Mouse (Mus musculus) heart, embryonic 15.5 days (tissue): ENCODE measurements around the gene Slc6a9. TPM values are rescaled to one million over a fixed set of nuclear protein-coding genes. Genes with fewer than 3 reads are reported as not detected.

Source experiments
- ATAC-seq: fragments of 200-750 bp; cut with Nextera tagmentation; replicated peaks from 2 replicates; pipeline ENCODE4 v1.8.0; 2017; ENCODE audit warnings: low read depth, moderate TSS enrichment; ENCODE audit not compliant: insufficient number of reproducible peaks, insufficient read depth, low FRiP score
- H3K27ac ChIP-seq: fragments of 300-500 bp; sonication (generic); 2 replicates; pipeline ENCODE4 v1.5.1; 2015; ENCODE audit warnings: mild to moderate bottlenecking, inconsistent platforms
- H3K27me3 ChIP-seq: fragments of 300-500 bp; sonication (generic); 2 replicates; pipeline ENCODE4 v1.6.1; 2015; ENCODE audit warnings: inconsistent platforms
- H3K36me3 ChIP-seq: fragments of 300-500 bp; sonication (generic); 2 replicates; pipeline ENCODE4 v1.6.1; 2015; ENCODE audit warnings: mild to moderate bottlenecking, inconsistent platforms
- H3K4me1 ChIP-seq: fragments of 300-500 bp; sonication (generic); replicated peaks from 2 replicates; pipeline ENCODE4 v1.6.1; 2015; ENCODE audit warnings: inconsistent platforms
- H3K4me2 ChIP-seq: fragments of 300-500 bp; sonication (generic); 2 replicates; pipeline ENCODE4 v1.6.1; 2015; ENCODE audit warnings: inconsistent platforms, mild to moderate bottlenecking, moderate library complexity
- H3K4me3 ChIP-seq: fragments of 300-500 bp; sonication (generic); 2 replicates; pipeline ENCODE4 v1.5.1; 2015; ENCODE audit warnings: mild to moderate bottlenecking, inconsistent platforms
- H3K9ac ChIP-seq: fragments of 300-500 bp; sonication (generic); 2 replicates; pipeline ENCODE4 v1.6.1; 2015; ENCODE audit warnings: mild to moderate bottlenecking, inconsistent platforms
- H3K9me3 ChIP-seq: fragments of 300-500 bp; sonication (generic); replicated peaks from 2 replicates; pipeline ENCODE4 v1.6.1; 2016; ENCODE audit warnings: inconsistent platforms
- WGBS: fragments of 180-500 bp; shearing (Covaris S2); methylation state at CpG from one replicate; pipeline ENCODE4 v1.1.7; 2015; ENCODE audit warnings: mixed read lengths; 5-methylcytosine and 5-hydroxymethylcytosine counted together
- polyA plus RNA-seq: library from polyadenylated mRNA; unstranded; fragments of >200 nt; fragmentation: Nextera tagmentation; extraction: Ambion mirVana; gene quantifications from 2 replicates; pipeline ENCODE4 v1.2.1, GENCODE M21; 2015

Gene Slc6a9
- polyA plus RNA-seq, 1 experiment from 2014 or later, result 5.4 TPM

GRCm38 (mm10) chr4:117890750-117891149 lies 56.4 kb downstream of the Slc6a9 start:
- Histone ChIP-seq H3K4me1 (peaks cover 26% of the 10 kb centered on the region), H3K4me3 (peak overlapping the region; percentile 87), H3K27ac (no peak overlapping the region), H3K4me2 (peak overlapping the region; percentile 88), H3K27me3 (no peaks in the 10 kb centered on the region), H3K9me3 (no peaks in the 10 kb centered on the region), H3K9ac (no peak overlapping the region), H3K36me3 (peaks cover 9% of the 10 kb centered on the region)
- no peak for ATAC-seq
- 86% methylated on average over 8 of the region's 8 CpGs for WGBS

GRCm38 (mm10) chr4:117891738-117892161 lies 57.4 kb downstream of the Slc6a9 start, which contains the start of gene Dph2:
Gene Dph2, minus strand, starts transcription at chr4:117892032.
- Histone ChIP-seq H3K9me3 (no peaks in the 10 kb centered on the region), H3K9ac (peak within 1 kb of the TSS; percentile 54), H3K27me3 (no peaks in the 10 kb centered on the region), H3K4me3 (peak within 1 kb of the TSS; percentile 87), H3K36me3 (peaks cover 14% of the 10 kb centered on the region), H3K4me2 (peak within 1 kb of the TSS; percentile 88), H3K27ac (no peak within 1 kb of the TSS), H3K4me1 (peaks cover 16% of the 10 kb centered on the region)
- WGBS, result under 1% methylated on average over 21 of the region's 21 CpGs
- peak; percentile 72 for ATAC-seq

DNA sequence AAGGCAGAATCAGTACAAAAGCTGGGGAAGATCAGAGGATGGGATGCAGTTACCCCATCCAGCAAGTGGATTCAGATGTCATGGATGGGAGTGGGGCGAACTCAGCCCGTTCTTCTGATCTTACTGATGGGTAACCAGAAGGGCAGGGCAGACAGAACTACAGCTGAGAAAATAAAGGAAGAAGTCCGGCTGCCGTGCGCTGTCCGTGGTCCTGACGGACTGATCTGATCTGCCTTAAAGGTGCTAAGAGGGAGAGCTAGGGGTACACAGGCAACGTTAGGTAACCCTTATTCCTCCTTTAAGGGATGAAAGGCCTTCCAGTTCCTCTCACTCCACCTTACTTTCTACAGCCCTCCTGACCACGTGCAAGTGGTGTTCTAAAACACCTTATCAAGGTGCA lies 59.1 kb downstream of the Slc6a9 start:
- H3K36me3 ChIP-seq, result peaks cover 29% of the 10 kb centered on the region
- no peak overlapping the region for H3K4me3 ChIP-seq
- H3K9me3 ChIP-seq, result no peaks in the 10 kb centered on the region
- H3K4me1 ChIP-seq, result peaks cover 12% of the 10 kb centered on the region
- no peaks in the 10 kb centered on the region for H3K27me3 ChIP-seq
- H3K4me2 ChIP-seq, result no peak overlapping the region
- no peak overlapping the region for H3K9ac ChIP-seq
- no peak overlapping the region for H3K27ac ChIP-seq
- no peak for ATAC-seq
- 17% methylated on average over 9 of the region's 9 CpGs for WGBS

GRCm38 (mm10) chr4:117894601-117895000 lies 60.3 kb downstream of the Slc6a9 start:
- no peak for ATAC-seq
- Histone ChIP-seq H3K4me1 (peaks cover 12% of the 10 kb centered on the region), H3K4me3 (no peak overlapping the region), H3K4me2 (no peak overlapping the region), H3K9ac (no peak overlapping the region), H3K36me3 (peaks cover 41% of the 10 kb centered on the region), H3K27me3 (no peaks in the 10 kb centered on the region), H3K9me3 (no peaks in the 10 kb centered on the region), H3K27ac (no peak overlapping the region)
- WGBS, result 85% methylated on average over 8 of the region's 8 CpGs

GRCm38 (mm10) chr4:117895339-117895738 lies 61.0 kb downstream of the Slc6a9 start:
- Histone ChIP-seq H3K27ac (no peak overlapping the region), H3K9me3 (no peaks in the 10 kb centered on the region), H3K4me3 (no peak overlapping the region), H3K36me3 (peaks cover 43% of the 10 kb centered on the region), H3K4me2 (no peak overlapping the region), H3K27me3 (no peaks in the 10 kb centered on the region), H3K9ac (no peak overlapping the region), H3K4me1 (peaks cover 12% of the 10 kb centered on the region)
- WGBS, result 80% methylated on average over 7 of the region's 7 CpGs
- no peak for ATAC-seq

GRCm38 (mm10) chr4:117896031-117896430 lies 61.7 kb downstream of the Slc6a9 start:
- Histone ChIP-seq H3K9me3 (no peaks in the 10 kb centered on the region), H3K36me3 (peaks cover 50% of the 10 kb centered on the region), H3K27me3 (no peaks in the 10 kb centered on the region), H3K4me2 (no peak overlapping the region), H3K4me1 (peaks cover 8% of the 10 kb centered on the region), H3K9ac (no peak overlapping the region), H3K4me3 (no peak overlapping the region), H3K27ac (no peak overlapping the region)
- WGBS, result 96% methylated on average over 6 of the region's 6 CpGs
- no peak for ATAC-seq

GRCm38 (mm10) chr4:117898111-117898510 lies 63.8 kb downstream of the Slc6a9 start:
- no peaks in the 10 kb centered on the region for H3K27me3 ChIP-seq
- no peak overlapping the region for H3K27ac ChIP-seq
- 70% methylated on average over 3 of the region's 3 CpGs for WGBS
- H3K36me3 ChIP-seq, result peaks cover 71% of the 10 kb centered on the region
- no peak overlapping the region for H3K4me3 ChIP-seq
- H3K9me3 ChIP-seq, result no peaks in the 10 kb centered on the region
- no peak for ATAC-seq
- H3K4me2 ChIP-seq, result no peak overlapping the region
- no peak overlapping the region for H3K9ac ChIP-seq
- H3K4me1 ChIP-seq, result no peaks in the 10 kb centered on the region

- H3K27me3 ChIP-seq, result no peaks in the 10 kb centered on the region
- H3K4me2 ChIP-seq, result no peak overlapping the region
- no peaks in the 10 kb centered on the region for H3K9me3 ChIP-seq
- H3K4me3 ChIP-seq, result no peak overlapping the region
- peaks cover 56% of the 10 kb centered on the region for H3K36me3 ChIP-seq
- H3K9ac ChIP-seq, result no peak overlapping the region
- H3K27ac ChIP-seq, result no peak overlapping the region
- WGBS, result 87% methylated on average over 10 of the region's 10 CpGs
- ATAC-seq, result no peak
- peaks cover 13% of the 10 kb centered on the region for H3K4me1 ChIP-seq
Measured at GRCm38 (mm10) chr4:117904094-117904493, 69.8 kb downstream of the Slc6a9 start.

DNA sequence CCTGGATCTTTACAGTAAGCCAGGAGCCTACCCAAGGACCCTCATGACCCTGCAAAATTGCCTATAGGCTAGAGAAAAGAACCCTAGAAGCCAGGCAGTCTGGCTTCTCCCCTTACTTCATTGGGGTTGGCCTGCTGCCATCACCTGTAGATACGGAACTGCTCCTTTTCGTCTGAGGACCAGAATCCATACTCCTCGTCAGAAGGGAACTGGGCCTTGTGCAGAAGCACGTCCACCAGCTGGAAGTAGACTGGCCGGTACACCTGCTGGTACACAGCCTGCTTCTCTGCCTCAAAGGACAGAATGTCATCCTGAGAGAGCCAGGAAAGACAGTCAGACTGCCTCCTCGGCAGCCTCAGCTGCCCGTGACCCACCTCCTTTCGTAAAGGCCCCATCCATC lies 70.5 kb downstream of the Slc6a9 start:
- no peaks in the 10 kb centered on the region for H3K27me3 ChIP-seq
- H3K9me3 ChIP-seq, result no peaks in the 10 kb centered on the region
- no peak overlapping the region for H3K9ac ChIP-seq
- no peak overlapping the region for H3K4me3 ChIP-seq
- no peak overlapping the region for H3K27ac ChIP-seq
- no peak for ATAC-seq
- peaks cover 50% of the 10 kb centered on the region for H3K36me3 ChIP-seq
- no peak overlapping the region for H3K4me2 ChIP-seq
- WGBS, result 80% methylated on average over 8 of the region's 8 CpGs
- H3K4me1 ChIP-seq, result peaks cover 19% of the 10 kb centered on the region

DNA sequence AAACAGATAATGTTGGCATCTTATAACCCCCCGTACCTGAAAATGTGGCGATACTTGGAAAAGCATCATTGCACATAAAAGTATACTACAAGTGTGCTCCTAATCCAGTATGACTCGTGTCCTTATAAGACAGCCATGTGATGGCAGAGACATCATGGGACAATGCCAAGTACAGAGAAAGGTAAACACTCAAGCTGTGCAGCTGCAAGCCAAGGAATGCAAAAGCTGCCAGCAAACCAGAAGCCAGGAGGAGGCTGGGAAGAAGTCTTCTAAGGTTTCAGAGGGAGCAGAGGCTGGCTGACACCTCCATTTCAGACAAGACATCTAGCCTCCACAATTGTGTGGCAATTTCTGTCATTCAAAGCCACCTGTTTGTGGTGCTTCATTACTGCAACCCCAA lies 71.9 kb downstream of the Slc6a9 start:
- Histone ChIP-seq H3K9ac (no peak overlapping the region), H3K27ac (no peak overlapping the region), H3K27me3 (no peaks in the 10 kb centered on the region), H3K9me3 (no peaks in the 10 kb centered on the region), H3K4me3 (no peak overlapping the region), H3K4me1 (peaks cover 23% of the 10 kb centered on the region), H3K4me2 (no peak overlapping the region), H3K36me3 (peaks cover 35% of the 10 kb centered on the region)
- ATAC-seq, result no peak
- WGBS, result 84% methylated on average over 3 of the region's 3 CpGs

DNA sequence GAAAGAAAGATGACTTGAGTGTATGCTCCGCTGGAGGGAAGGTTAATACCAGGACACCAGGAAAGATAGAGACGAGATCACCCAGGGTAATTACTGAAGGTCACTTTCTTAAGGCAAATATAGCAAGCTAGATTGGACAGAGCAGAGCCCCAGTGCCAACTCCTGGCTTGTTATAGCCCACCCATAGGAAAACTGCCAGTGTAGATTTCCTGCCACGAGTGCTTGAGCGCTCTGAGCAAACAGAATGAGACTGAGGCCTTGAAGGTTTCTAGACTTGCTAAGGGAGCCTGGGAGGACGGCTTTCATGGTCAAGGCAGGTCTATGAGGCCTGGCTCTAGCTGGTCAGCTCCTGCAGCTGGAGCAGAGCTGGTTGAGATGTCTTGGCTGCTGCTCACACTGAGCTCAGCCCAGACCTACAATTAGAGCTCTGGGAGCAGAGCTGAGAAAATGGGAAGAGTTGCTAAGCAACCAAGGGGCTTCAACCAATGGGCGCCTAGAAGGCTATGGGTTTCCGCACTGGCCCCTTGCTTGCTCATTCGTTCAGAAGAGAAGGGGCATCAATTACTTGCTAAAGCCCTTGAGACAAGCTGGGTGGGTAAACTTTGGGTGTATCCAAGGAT lies 74.6 kb downstream of the Slc6a9 start:
- peaks cover 41% of the 10 kb centered on the region for H3K4me1 ChIP-seq
- no peak for ATAC-seq
- H3K36me3 ChIP-seq, result peaks cover 13% of the 10 kb centered on the region
- no peak overlapping the region for H3K4me2 ChIP-seq
- H3K27me3 ChIP-seq, result no peaks in the 10 kb centered on the region
- no peak overlapping the region for H3K27ac ChIP-seq
- no peak overlapping the region for H3K4me3 ChIP-seq
- WGBS, result 75% methylated on average over 8 of the region's 8 CpGs
- H3K9ac ChIP-seq, result no peak overlapping the region
- no peaks in the 10 kb centered on the region for H3K9me3 ChIP-seq

DNA sequence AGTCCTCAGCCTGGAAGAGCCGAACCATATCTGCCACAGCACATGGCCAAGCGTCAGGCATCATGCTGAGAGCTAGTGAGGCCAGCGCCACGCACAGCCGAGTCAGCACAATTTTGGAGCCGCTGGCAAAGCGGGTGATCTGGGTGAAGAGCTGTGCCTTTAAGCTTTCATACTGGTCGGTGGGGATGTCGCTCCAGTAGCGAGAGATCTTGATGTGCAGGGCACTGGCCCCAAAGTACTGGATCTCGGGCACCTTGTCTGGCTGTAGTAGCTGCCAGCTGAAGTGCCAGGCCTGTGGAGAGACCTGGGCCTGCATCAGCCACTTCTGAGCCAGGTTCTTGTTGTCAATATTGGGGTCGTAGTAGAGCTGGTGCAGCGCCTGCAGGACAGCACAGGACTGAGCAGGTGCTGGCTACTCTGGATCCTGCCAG lies 77.8 kb downstream of the Slc6a9 start:
- 93% methylated on average over 13 of the region's 13 CpGs for WGBS
- peaks cover 5% of the 10 kb centered on the region for H3K36me3 ChIP-seq
- no peak for ATAC-seq
- no peak overlapping the region for H3K9ac ChIP-seq
- no peaks in the 10 kb centered on the region for H3K9me3 ChIP-seq
- H3K27me3 ChIP-seq, result no peaks in the 10 kb centered on the region
- peaks cover 53% of the 10 kb centered on the region for H3K4me1 ChIP-seq
- H3K27ac ChIP-seq, result no peak overlapping the region
- H3K4me3 ChIP-seq, result no peak overlapping the region
- H3K4me2 ChIP-seq, result no peak overlapping the region
